29 mouse cellular contexts compared by ENCODE assay signal in genomic region chr11:89945159-89945558, GRCm38 (mm10). TPM values are rescaled to one million over a fixed set of nuclear protein-coding genes. Genes with fewer than 3 reads are reported as not detected.
DNase-seq lines count a peak whose midpoint lies in the region; ATAC-seq and TF ChIP-seq lines count a peak whose summit lies in the region.
"Had no signal": no experiment of that assay in that cellular context is flagged by ENCODE, and none has a peak within 500 bp of the region (broad histone marks: within the 10 kb centered on the region; RNA-seq: fewer than 3 reads in every experiment).

No protein-coding gene starts in this region.

- no peak for TF ChIP-seq CTCF in hindbrain, postnatal 0 days (IDR thresholded peaks at IDR 0.05; ENCODE audit: low read depth)
- no peak for TF ChIP-seq CTCF in brain, embryonic 14.5 days (IDR thresholded peaks at IDR 0.05; ENCODE audit: borderline replicate concordance, extremely low read depth, insufficient read depth, insufficient read length)

- no peaks in the 10 kb centered on the region for H3K9me3 ChIP-seq in forebrain, embryonic 14.5 days (replicated peaks; ENCODE audit: control insufficient read depth, low read length)
- H3K9me3 ChIP-seq in forebrain, embryonic 12.5 days: no peaks in the 10 kb centered on the region
- H3K9me3 ChIP-seq in hindbrain, embryonic 14.5 days (ENCODE audit: control insufficient read depth, low read length): no peaks in the 10 kb centered on the region
- no peaks in the 10 kb centered on the region for H3K9me3 ChIP-seq in hindbrain, postnatal 0 days (ENCODE audit: low read length)
- H3K9me3 ChIP-seq: embryonic facial prominence, embryonic 15.5 days; forebrain, embryonic 15.5 days; heart, embryonic 12.5 days; heart, embryonic 15.5 days; hindbrain, embryonic 10.5 days; hindbrain, embryonic 13.5 days had no signal

- H3K36me3 ChIP-seq in forebrain, embryonic 14.5 days (ENCODE audit: control insufficient read depth, insufficient read depth, low read length): no peaks in the 10 kb centered on the region
- no peaks in the 10 kb centered on the region for H3K36me3 ChIP-seq in forebrain, embryonic 12.5 days (replicated peaks)
- H3K36me3 ChIP-seq in hindbrain, embryonic 14.5 days (replicated peaks; ENCODE audit: control insufficient read depth, insufficient read depth): no peaks in the 10 kb centered on the region
- no peaks in the 10 kb centered on the region for H3K36me3 ChIP-seq in hindbrain, postnatal 0 days (ENCODE audit: insufficient read depth, low read length)
- H3K36me3 ChIP-seq: embryonic facial prominence, embryonic 15.5 days; forebrain, embryonic 15.5 days; G1E; heart, embryonic 12.5 days; heart, embryonic 15.5 days; hindbrain, embryonic 10.5 days; hindbrain, embryonic 13.5 days had no signal

- TF ChIP-seq POLR2A in brain, embryonic 14.5 days (IDR thresholded peaks at IDR 0.05; ENCODE audit: borderline replicate concordance, extremely low read depth, insufficient read depth, insufficient read length, poor library complexity, severe bottlenecking): no peak

- no peak overlapping the region for H3K4me3 ChIP-seq in forebrain, embryonic 14.5 days (ENCODE audit: low read depth, low read length)
- no peak overlapping the region for H3K4me3 ChIP-seq in forebrain, embryonic 12.5 days (replicated peaks)
- H3K4me3 ChIP-seq in hindbrain, embryonic 14.5 days (replicated peaks; ENCODE audit: low read length): no peak overlapping the region
- H3K4me3 ChIP-seq in hindbrain, postnatal 0 days (ENCODE audit: low read length): no peak overlapping the region
- H3K4me3 ChIP-seq: embryonic facial prominence, embryonic 15.5 days; forebrain, embryonic 15.5 days; gastrocnemius, adult 2 months; heart, embryonic 12.5 days; heart, embryonic 15.5 days; hindbrain, embryonic 10.5 days; hindbrain, embryonic 13.5 days had no signal

- no peaks in the 10 kb centered on the region for H3K27me3 ChIP-seq in forebrain, embryonic 14.5 days (replicated peaks; ENCODE audit: control insufficient read depth, insufficient read depth, low read length)
- H3K27me3 ChIP-seq in forebrain, embryonic 12.5 days: no peaks in the 10 kb centered on the region
- no peaks in the 10 kb centered on the region for H3K27me3 ChIP-seq in hindbrain, embryonic 14.5 days (ENCODE audit: control insufficient read depth, insufficient read depth, low read length)
- H3K27me3 ChIP-seq in hindbrain, postnatal 0 days (ENCODE audit: insufficient read depth, low read length): no peaks in the 10 kb centered on the region
- H3K27me3 ChIP-seq: CH12.LX; embryonic facial prominence, embryonic 15.5 days; forebrain, embryonic 15.5 days; heart, embryonic 12.5 days; heart, embryonic 15.5 days; hindbrain, embryonic 13.5 days had no signal

- WGBS in forebrain, embryonic 14.5 days: 89% methylated on average over 8 of the region's 8 CpGs
- WGBS in forebrain, embryonic 12.5 days: 93% methylated on average over 8 of the region's 8 CpGs
- WGBS in hindbrain, embryonic 14.5 days: 73% methylated on average over 8 of the region's 8 CpGs
- 69% methylated on average over 8 of the region's 8 CpGs for WGBS in hindbrain, postnatal 0 days

- DNase-seq in forebrain, embryonic 14.5 days (ENCODE audit: low spot score): peak; percentile 52
- DNase-seq in hindbrain, embryonic 14.5 days (ENCODE audit: low spot score): peak; percentile 22
- DNase-seq in hindbrain, postnatal 0 days (ENCODE audit: low spot score): no peak
- DNase-seq in brain, embryonic 14.5 days (ENCODE audit: low read depth): peak; percentile 39
- DNase-seq: adrenal gland, postnatal 10 days; adrenal gland, postnatal 36 days; B cell, adult 2 months; cerebellum, adult 11 months; cerebellum, adult 2 months; cerebellum, adult 9-11 months; cerebellum, postnatal 25 days; gastrocnemius, adult 2 months; gastrocnemius, postnatal 14 days; heart, adult 18-20 months; heart, postnatal 10 days; heart, postnatal 36 days; kidney, adult 2 months had no signal

- H3K4me2 ChIP-seq in forebrain, embryonic 14.5 days (ENCODE audit: low read length): no peak overlapping the region
- H3K4me2 ChIP-seq in forebrain, embryonic 12.5 days: no peak overlapping the region
- no peak overlapping the region for H3K4me2 ChIP-seq in hindbrain, embryonic 14.5 days (replicated peaks)
- no peak overlapping the region for H3K4me2 ChIP-seq in hindbrain, postnatal 0 days (ENCODE audit: low read depth, low read length)
- H3K4me2 ChIP-seq: embryonic facial prominence, embryonic 15.5 days; forebrain, embryonic 15.5 days; heart, embryonic 12.5 days; heart, embryonic 15.5 days; hindbrain, embryonic 13.5 days had no signal

- H3K27ac ChIP-seq in forebrain, embryonic 14.5 days (ENCODE audit: low read depth, low read length): no peak overlapping the region
- no peak overlapping the region for H3K27ac ChIP-seq in forebrain, embryonic 12.5 days
- H3K27ac ChIP-seq in hindbrain, embryonic 14.5 days: no peak overlapping the region
- H3K27ac ChIP-seq in hindbrain, postnatal 0 days: no peak overlapping the region
- H3K27ac ChIP-seq: embryonic facial prominence, embryonic 15.5 days; forebrain, embryonic 15.5 days; gastrocnemius, adult 2 months; heart, embryonic 15.5 days; hindbrain, embryonic 10.5 days; hindbrain, embryonic 13.5 days had no signal

- H3K9ac ChIP-seq in forebrain, embryonic 14.5 days (ENCODE audit: low read length): no peak overlapping the region
- H3K9ac ChIP-seq in forebrain, embryonic 12.5 days: no peak overlapping the region
- no peak overlapping the region for H3K9ac ChIP-seq in hindbrain, embryonic 14.5 days
- no peak overlapping the region for H3K9ac ChIP-seq in hindbrain, postnatal 0 days (replicated peaks; ENCODE audit: low read length)
- H3K9ac ChIP-seq: embryonic facial prominence, embryonic 15.5 days; forebrain, embryonic 15.5 days; heart, embryonic 12.5 days; heart, embryonic 15.5 days; hindbrain, embryonic 13.5 days had no signal

- no peaks in the 10 kb centered on the region for H3K4me1 ChIP-seq in forebrain, embryonic 14.5 days (ENCODE audit: control insufficient read depth, insufficient read depth, low read length)
- H3K4me1 ChIP-seq in forebrain, embryonic 12.5 days: no peaks in the 10 kb centered on the region
- no peaks in the 10 kb centered on the region for H3K4me1 ChIP-seq in hindbrain, embryonic 14.5 days (replicated peaks; ENCODE audit: control insufficient read depth, insufficient read depth, low read length)
- no peaks in the 10 kb centered on the region for H3K4me1 ChIP-seq in hindbrain, postnatal 0 days (ENCODE audit: insufficient read depth, low read length)
- H3K4me1 ChIP-seq: embryonic facial prominence, embryonic 15.5 days; forebrain, embryonic 15.5 days; heart, embryonic 12.5 days; heart, embryonic 15.5 days; hindbrain, embryonic 10.5 days; hindbrain, embryonic 13.5 days had no signal

- no peak for ATAC-seq in forebrain, embryonic 14.5 days
- ATAC-seq in forebrain, embryonic 12.5 days (ENCODE audit: low FRiP score): no peak
- no peak for ATAC-seq in hindbrain, embryonic 14.5 days (ENCODE audit: low FRiP score)
- no peak for ATAC-seq in hindbrain, postnatal 0 days
- no peak for ATAC-seq in granulocyte monocyte progenitor cell, adult 5-6 weeks (replicated peaks; ENCODE audit: poor library complexity, severe bottlenecking)
- ATAC-seq: forebrain, embryonic 15.5 days; intestine, postnatal 0 days; Patski had no signal

RNA-seq across cellular contexts. Expression of gene Pctp, which starts 57.5 kb away (rescaled TPM):
- polyA plus RNA-seq in forebrain, embryonic 14.5 days (2014; fragmentation: Nextera tagmentation; extraction: Ambion mirVana): 0.48 and 0.80 TPM in 2 replicates
- polyA plus RNA-seq in forebrain, embryonic 12.5 days (2016; fragmentation: Nextera tagmentation; extraction: Ambion mirVana): 5.1 and 6.2 TPM in 2 replicates
- 0.73 and 1.6 TPM in 2 replicates for polyA plus RNA-seq in hindbrain, embryonic 14.5 days (2014; fragmentation: Nextera tagmentation; extraction: Ambion mirVana)
- total RNA-seq in hindbrain, postnatal 0 days (2014; rRNA removed): 0.42 and 1.5 TPM in 2 replicates
- 1.3 and 1.5 TPM in 2 replicates for polyA plus RNA-seq in hindbrain, postnatal 0 days (2015; fragmentation: Nextera tagmentation; extraction: Ambion mirVana)
- 0.85 and 1.1 TPM in 2 replicates for polyA plus RNA-seq in brain, embryonic 14.5 days (2012; rRNA removed)
- 16.0 and 24.3 TPM in 2 replicates for total RNA-seq in granulocyte monocyte progenitor cell, adult 5-6 weeks (2014; fragmentation: Nextera tagmentation)
- 19.0 and 28.8 TPM in 2 replicates for total RNA-seq in granulocyte monocyte progenitor cell, adult 5-6 weeks (2017)
